In the genomic region with DNA sequence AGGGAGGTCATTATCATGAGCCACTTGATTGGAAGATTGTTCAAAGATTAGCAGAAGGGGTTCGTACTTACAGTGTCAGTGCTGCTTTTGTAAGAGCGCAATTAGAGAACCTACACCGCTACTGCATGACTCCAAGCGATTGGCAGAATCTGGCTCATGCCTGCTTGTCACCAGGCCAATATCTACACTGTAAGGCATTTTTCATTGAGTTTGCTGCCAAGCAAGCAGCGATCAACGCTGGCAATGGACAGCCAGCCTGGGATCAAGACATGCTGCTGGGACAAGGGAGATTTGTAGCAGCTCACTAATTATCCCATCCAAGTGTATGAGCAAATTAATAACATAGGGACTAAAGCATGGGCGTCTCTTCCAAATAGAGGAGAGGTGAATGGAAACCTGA, we compare ENCODE assay signal across 16 mouse cellular contexts. TPM values are rescaled to one million over a fixed set of nuclear protein-coding genes. Genes with fewer than 3 reads are reported as not detected.
"Had no signal": no experiment of that assay in that cellular context is flagged by ENCODE, and none has a peak within 500 bp of the region (broad histone marks: within the 10 kb centered on the region; RNA-seq: fewer than 3 reads in every experiment).

No protein-coding gene starts in this region.

RNA-seq across cellular contexts. Expression of gene H2al1o, which starts 25.8 kb away (rescaled TPM):
- total RNA-seq: megakaryocyte, adult 5-6 weeks; megakaryocyte-erythroid progenitor cell, adult 5-6 weeks had no signal
- polyA plus RNA-seq: lung, embryonic 14.5 days; lung, embryonic 16.5 days; midbrain, embryonic 10.5 days; midbrain, embryonic 12.5 days; midbrain, embryonic 14.5 days; midbrain, embryonic 16.5 days; myocyte; neural tube, embryonic 11.5 days; neural tube, embryonic 13.5 days; neural tube, embryonic 15.5 days; small intestine, adult 2 months; stomach, embryonic 14.5 days; stomach, embryonic 16.5 days; thymus, postnatal 0 days had no signal
